Mouse (Mus musculus): ENCODE results near the gene Gm10643. TPM values are rescaled to one million over a fixed set of nuclear protein-coding genes. Genes with fewer than 3 reads are reported as not detected.

Gene Gm10643
- polyA plus RNA-seq, 1 experiment, result 0.36 TPM

DNA sequence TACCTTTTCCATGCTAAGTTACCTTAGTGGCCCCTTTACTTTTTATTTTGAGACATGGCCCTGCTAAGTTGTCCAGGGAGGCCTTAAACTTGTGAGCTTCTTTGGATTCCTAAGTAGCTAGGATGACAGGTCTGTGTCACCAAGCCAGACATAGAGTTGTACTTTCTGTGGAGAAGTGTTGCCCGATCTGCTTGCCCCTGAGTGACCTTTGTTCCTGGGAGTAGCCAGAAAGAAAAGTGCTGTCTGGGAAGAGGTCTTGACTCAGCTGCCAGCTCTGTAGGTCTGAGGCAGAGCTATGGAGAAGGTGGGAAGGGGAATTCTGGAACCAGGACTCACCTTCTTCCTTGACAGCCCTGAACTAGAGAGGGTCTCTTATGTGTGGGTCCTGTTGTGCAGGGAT is 4.2 kb upstream of the Gm10643 start:
- Histone ChIP-seq H3K27ac (ENCODE audit: control insufficient read depth, insufficient read depth, low read length) (no peak overlapping the region), H3K27me3 (ENCODE audit: control insufficient read depth, insufficient read depth, low read length) (no peaks in the 10 kb centered on the region), H3K4me1 (replicated peaks; ENCODE audit: control insufficient read depth, insufficient read depth, low read length) (peaks cover 19% of the 10 kb centered on the region), H3K4me3 (ENCODE audit: control insufficient read depth, insufficient read depth, low read length) (no peak overlapping the region), H3K36me3 (ENCODE audit: control insufficient read depth, insufficient read depth, low read length) (no peaks in the 10 kb centered on the region)
- TF ChIP-seq POLR2A (IDR thresholded peaks at IDR 0.05; ENCODE audit: control insufficient read depth, extremely low read depth, insufficient read depth, low read length, poor library complexity) (no peak), CTCF (IDR thresholded peaks at IDR 0.05; ENCODE audit: borderline replicate concordance, control insufficient read depth, extremely low read depth, insufficient read depth, low read length, poor library complexity) (no peak)
- no peak for DNase-seq
- WGBS, result 93% methylated on average over 1 of the region's 1 CpGs

DNA sequence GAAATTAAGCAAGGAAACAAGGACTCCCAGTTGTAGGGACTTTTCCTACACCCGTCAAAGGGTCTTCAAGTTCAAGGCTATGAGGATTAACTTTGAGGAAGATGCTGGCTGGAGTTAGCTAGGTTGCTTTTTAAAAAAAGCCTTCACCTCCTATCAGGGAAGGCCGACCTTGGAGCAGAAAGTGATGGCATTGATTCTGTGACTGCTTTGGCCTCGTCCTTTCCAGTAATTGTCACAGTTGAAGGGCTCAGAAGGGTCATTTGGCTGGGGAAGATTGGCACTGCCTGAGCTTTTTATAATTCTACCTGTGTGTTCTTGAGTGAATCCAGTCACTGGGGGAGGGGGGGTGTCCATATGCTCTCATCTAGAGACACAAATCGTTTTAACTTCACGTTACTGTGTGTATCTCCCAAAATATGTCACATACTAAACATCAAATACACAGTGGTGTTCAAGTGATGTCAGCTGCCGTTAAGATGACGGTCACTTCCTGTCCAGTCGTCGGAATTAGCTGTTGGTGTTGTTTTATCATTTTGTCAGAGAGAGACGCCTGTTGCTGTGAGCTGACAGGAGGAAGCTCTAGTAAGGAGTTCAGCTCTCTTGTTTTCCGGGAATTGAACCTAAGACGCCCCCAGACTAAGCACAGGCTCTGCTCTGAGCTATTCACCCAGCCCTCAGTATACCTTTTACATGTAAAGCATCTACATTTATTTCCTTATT is 3.5 kb upstream of the Gm10643 start:
- H3K27me3 ChIP-seq (ENCODE audit: control insufficient read depth, insufficient read depth, low read length), result no peaks in the 10 kb centered on the region
- H3K36me3 ChIP-seq (ENCODE audit: control insufficient read depth, insufficient read depth, low read length), result no peaks in the 10 kb centered on the region
- no peak overlapping the region for H3K27ac ChIP-seq (ENCODE audit: control insufficient read depth, insufficient read depth, low read length)
- DNase-seq, result no peak
- H3K4me3 ChIP-seq (ENCODE audit: control insufficient read depth, insufficient read depth, low read length), result no peak overlapping the region
- 84% methylated on average over 12 of the region's 12 CpGs for WGBS
- TF ChIP-seq CTCF (IDR thresholded peaks at IDR 0.05; ENCODE audit: borderline replicate concordance, control insufficient read depth, extremely low read depth, insufficient read depth, low read length, poor library complexity) (no peak), POLR2A (IDR thresholded peaks at IDR 0.05; ENCODE audit: control insufficient read depth, extremely low read depth, insufficient read depth, low read length, poor library complexity) (no peak)
- H3K4me1 ChIP-seq (replicated peaks; ENCODE audit: control insufficient read depth, insufficient read depth, low read length), result peaks cover 22% of the 10 kb centered on the region

DNA sequence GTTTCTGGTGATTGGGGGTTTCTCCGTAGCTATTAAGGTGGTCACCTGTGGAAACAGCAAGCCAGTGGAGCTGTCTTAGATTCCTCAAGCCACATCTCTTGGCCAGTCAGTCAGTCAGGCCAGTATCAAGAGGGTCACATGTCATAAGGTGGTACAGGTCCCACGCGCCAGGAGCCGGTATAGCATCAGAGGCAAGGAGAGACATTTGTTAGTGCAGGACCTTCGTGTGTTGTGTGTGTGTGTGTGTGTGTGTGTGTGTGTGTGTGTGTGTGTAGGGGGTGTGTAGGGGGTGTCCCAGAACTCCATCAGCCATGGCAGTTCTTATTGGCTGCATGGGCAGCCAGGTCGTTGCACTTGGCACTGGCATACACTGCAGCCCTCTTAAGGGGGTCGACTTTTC is 3.0 kb upstream of the Gm10643 start:
- Histone ChIP-seq H3K27ac (ENCODE audit: control insufficient read depth, insufficient read depth, low read length) (no peak overlapping the region), H3K36me3 (ENCODE audit: control insufficient read depth, insufficient read depth, low read length) (no peaks in the 10 kb centered on the region), H3K27me3 (ENCODE audit: control insufficient read depth, insufficient read depth, low read length) (no peaks in the 10 kb centered on the region), H3K4me3 (ENCODE audit: control insufficient read depth, insufficient read depth, low read length) (no peak overlapping the region), H3K4me1 (replicated peaks; ENCODE audit: control insufficient read depth, insufficient read depth, low read length) (peaks cover 18% of the 10 kb centered on the region)
- no peak for DNase-seq
- WGBS, result 92% methylated on average over 7 of the region's 7 CpGs
- TF ChIP-seq CTCF (IDR thresholded peaks at IDR 0.05; ENCODE audit: borderline replicate concordance, control insufficient read depth, extremely low read depth, insufficient read depth, low read length, poor library complexity) (no peak), POLR2A (IDR thresholded peaks at IDR 0.05; ENCODE audit: control insufficient read depth, extremely low read depth, insufficient read depth, low read length, poor library complexity) (no peak)

DNA sequence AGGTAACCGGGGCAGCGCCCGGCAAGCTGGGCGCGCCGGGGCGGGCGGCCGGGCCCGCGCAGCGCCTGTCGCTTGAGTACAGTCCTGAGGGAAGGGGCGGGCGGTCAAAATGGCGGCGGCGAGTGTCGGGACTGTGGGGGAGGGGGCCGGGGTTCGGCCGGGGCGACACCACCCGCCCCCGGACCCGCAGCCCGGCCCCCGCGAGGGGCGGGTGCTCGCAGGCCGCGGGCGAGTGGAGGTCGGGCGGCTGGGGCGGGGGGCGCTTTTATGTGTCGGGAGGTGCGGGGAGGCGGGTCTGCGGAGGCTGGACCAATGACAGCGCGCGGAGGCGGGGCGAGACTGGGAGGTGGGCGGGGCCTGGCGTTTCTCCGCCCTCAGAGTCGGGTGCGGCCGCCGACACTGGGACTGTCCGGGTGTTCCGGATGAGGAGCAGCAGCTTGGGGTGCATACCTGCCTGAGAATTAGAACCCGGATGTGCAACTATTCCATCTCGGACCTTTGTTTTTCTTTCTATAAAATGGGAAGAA is 2.2 kb upstream of the Gm10643 start:
- DNase-seq, result peak; percentile 97
- no peak for TF ChIP-seq CTCF (IDR thresholded peaks at IDR 0.05; ENCODE audit: borderline replicate concordance, control insufficient read depth, extremely low read depth, insufficient read depth, low read length, poor library complexity)
- peak; percentile 56; the same call in 1 of the 2 replicates for TF ChIP-seq POLR2A (IDR thresholded peaks at IDR 0.05; ENCODE audit: control insufficient read depth, extremely low read depth, insufficient read depth, low read length, poor library complexity)
- H3K27me3 ChIP-seq (ENCODE audit: control insufficient read depth, insufficient read depth, low read length), result no peaks in the 10 kb centered on the region
- under 1% methylated on average over 54 of the region's 58 CpGs for WGBS
- peak overlapping the region; percentile 8; the same call in 1 of the 2 replicates for H3K27ac ChIP-seq (ENCODE audit: control insufficient read depth, insufficient read depth, low read length)
- peak overlapping the region; percentile 49 for H3K4me3 ChIP-seq (ENCODE audit: control insufficient read depth, insufficient read depth, low read length)
- no peaks in the 10 kb centered on the region for H3K36me3 ChIP-seq (ENCODE audit: control insufficient read depth, insufficient read depth, low read length)
- peaks cover 18% of the 10 kb centered on the region for H3K4me1 ChIP-seq (replicated peaks; ENCODE audit: control insufficient read depth, insufficient read depth, low read length)

DNA sequence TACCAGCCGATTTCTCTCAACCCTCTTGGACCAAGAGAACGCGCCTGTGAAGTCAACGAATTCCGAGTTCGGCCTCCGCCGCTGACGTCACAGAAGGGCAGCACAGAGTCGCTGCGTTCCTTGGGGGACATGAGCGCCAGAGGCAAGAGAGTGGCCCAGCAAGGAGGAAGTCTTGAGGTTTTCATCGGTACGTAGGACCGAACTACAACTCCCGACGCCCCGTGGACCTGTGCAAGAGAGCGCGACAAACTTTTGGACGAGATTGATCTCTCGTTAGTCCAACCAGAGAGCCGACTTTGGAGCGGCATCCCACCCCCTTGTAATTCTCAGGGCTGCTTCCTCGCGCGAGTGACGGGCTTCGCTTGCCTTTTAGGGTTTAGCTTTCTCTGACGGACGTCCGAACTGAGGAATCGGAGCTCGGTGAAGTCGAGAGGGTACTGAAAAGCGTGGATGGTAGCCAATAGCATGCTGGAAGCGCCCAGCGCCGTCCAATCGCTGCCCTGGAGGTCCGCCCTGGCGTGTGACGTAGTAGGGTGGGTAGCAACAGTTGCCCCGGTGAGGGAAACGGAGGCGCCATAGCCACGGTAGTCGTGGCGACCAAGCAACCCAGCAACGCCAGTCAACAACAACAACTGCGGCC is 1.5 kb upstream of the Gm10643 start, which contains the start of gene Rfx1:
Gene Rfx1 (plus strand): TSS at position 544 of the 640 bp plus-strand sequence.
- peak; percentile 84 for TF ChIP-seq POLR2A (IDR thresholded peaks at IDR 0.05; ENCODE audit: control insufficient read depth, extremely low read depth, insufficient read depth, low read length, poor library complexity)
- TF ChIP-seq CTCF (IDR thresholded peaks at IDR 0.05; ENCODE audit: borderline replicate concordance, control insufficient read depth, extremely low read depth, insufficient read depth, low read length, poor library complexity), result no peak
- Histone ChIP-seq H3K4me3 (ENCODE audit: control insufficient read depth, insufficient read depth, low read length) (peak within 1 kb of the TSS; percentile 55), H3K4me1 (replicated peaks; ENCODE audit: control insufficient read depth, insufficient read depth, low read length) (peaks cover 18% of the 10 kb centered on the region), H3K27me3 (ENCODE audit: control insufficient read depth, insufficient read depth, low read length) (no peaks in the 10 kb centered on the region), H3K36me3 (ENCODE audit: control insufficient read depth, insufficient read depth, low read length) (no peaks in the 10 kb centered on the region), H3K27ac (ENCODE audit: control insufficient read depth, insufficient read depth, low read length) (peak within 1 kb of the TSS; percentile 65)
- under 1% methylated on average over 51 of the region's 51 CpGs for WGBS
- DNase-seq, result peak; percentile 98

DNA sequence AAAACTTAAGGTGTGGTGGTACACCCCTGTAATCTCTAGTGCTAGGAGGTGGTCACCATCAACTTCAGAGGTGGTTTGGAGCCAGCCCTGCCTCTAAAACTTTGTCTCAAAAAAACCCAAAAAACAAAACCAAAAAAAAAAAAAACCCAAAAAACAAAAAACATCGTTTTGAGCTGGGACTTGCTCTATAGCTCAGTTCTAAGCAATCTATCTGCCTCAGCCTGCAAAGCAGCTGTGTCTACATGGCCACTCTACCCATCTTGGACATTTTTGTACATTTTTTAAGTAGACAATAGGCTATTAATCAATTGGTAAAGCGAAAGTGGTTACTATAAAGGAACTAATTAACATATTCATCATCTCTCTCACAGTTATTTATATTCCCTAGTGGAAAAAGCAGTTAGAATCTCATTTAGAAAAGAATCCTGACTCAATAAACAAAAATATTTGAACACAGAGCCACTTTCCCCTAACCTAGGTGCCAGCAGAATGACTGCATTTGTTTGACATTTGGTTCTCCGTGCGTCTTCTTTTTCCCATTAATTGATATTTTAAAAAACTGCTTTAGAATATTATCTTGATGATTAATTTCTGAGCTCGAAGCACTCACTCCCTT is 628 bp upstream of the Gm10643 start:
- TF ChIP-seq POLR2A (IDR thresholded peaks at IDR 0.05; ENCODE audit: control insufficient read depth, extremely low read depth, insufficient read depth, low read length, poor library complexity) (no peak), CTCF (IDR thresholded peaks at IDR 0.05; ENCODE audit: borderline replicate concordance, control insufficient read depth, extremely low read depth, insufficient read depth, low read length, poor library complexity) (no peak)
- Histone ChIP-seq H3K4me1 (replicated peaks; ENCODE audit: control insufficient read depth, insufficient read depth, low read length) (peaks cover 18% of the 10 kb centered on the region), H3K27ac (ENCODE audit: control insufficient read depth, insufficient read depth, low read length) (peak overlapping the region; percentile 99), H3K4me3 (ENCODE audit: control insufficient read depth, insufficient read depth, low read length) (peak overlapping the region; percentile 55), H3K36me3 (ENCODE audit: control insufficient read depth, insufficient read depth, low read length) (no peaks in the 10 kb centered on the region), H3K27me3 (ENCODE audit: control insufficient read depth, insufficient read depth, low read length) (no peaks in the 10 kb centered on the region)
- no peak for DNase-seq
- WGBS, result 18% methylated on average over 5 of the region's 5 CpGs
